ENCODE assay signal across 22 mouse cellular contexts in genomic region chr6:115591692-115592359, GRCm38 (mm10). TPM values are rescaled to one million over a fixed set of nuclear protein-coding genes. Genes with fewer than 3 reads are reported as not detected.
DNase-seq lines count a peak whose midpoint lies in the region; ATAC-seq and TF ChIP-seq lines count a peak whose summit lies in the region.
"Had no signal": no experiment of that assay in that cellular context is flagged by ENCODE, and none has a peak within 500 bp of the region (broad histone marks: within the 10 kb centered on the region; RNA-seq: fewer than 3 reads in every experiment).

No protein-coding gene starts in this region.

- DNase-seq in kidney, adult 2 months: no peak
- no peak for DNase-seq in kidney, postnatal 25 days
- no peak for DNase-seq in Patski (ENCODE audit: low read depth, low spot score)
- DNase-seq in liver, embryonic 11.5 days (ENCODE audit: low spot score): no peak
- no peak for DNase-seq in layer of hippocampus, postnatal 10 days (ENCODE audit: low spot score in 2 of 2)
- DNase-seq in cerebellum, adult 2 months: no peak
- DNase-seq: adrenal gland, adult 8-10 months; cerebellum, adult 11 months; gastrocnemius, postnatal 10 days; heart, adult 2 months; right cerebral cortex, adult 18-20 months; spleen, adult 18-20 months; thymus, postnatal 25 days had no signal

- H3K9ac ChIP-seq in liver, embryonic 11.5 days (ENCODE audit: low read depth, low read length): no peak overlapping the region
- no peak overlapping the region for H3K9ac ChIP-seq in stomach, embryonic 14.5 days (replicated peaks; ENCODE audit: low read depth, low read length)
- H3K9ac ChIP-seq: embryonic facial prominence, embryonic 12.5 days; heart, embryonic 15.5 days; limb, embryonic 13.5 days; midbrain, embryonic 15.5 days had no signal

- TF ChIP-seq CTCF in kidney, adult 2 months (conservative IDR thresholded peaks at IDR 0.05; ENCODE audit: insufficient read depth, insufficient read length, low read depth, low read length): no peak
- no peak for TF ChIP-seq CTCF in Patski (IDR thresholded peaks at IDR 0.05)
- TF ChIP-seq CTCF in cerebellum, adult 2 months (IDR thresholded peaks at IDR 0.05; ENCODE audit: borderline replicate concordance, insufficient read depth, low read depth, low read length): no peak

- peak; percentile 23 for ATAC-seq in Patski
- ATAC-seq in liver, embryonic 11.5 days (replicated peaks; ENCODE audit: low FRiP score): no peak
- no peak for ATAC-seq in stomach, embryonic 14.5 days (ENCODE audit: insufficient number of reproducible peaks, insufficient read depth, low FRiP score, low read depth)
- ATAC-seq: lung, postnatal 0 days; midbrain, embryonic 15.5 days had no signal

- no peaks in the 10 kb centered on the region for H3K9me3 ChIP-seq in liver, embryonic 11.5 days (ENCODE audit: control insufficient read depth, low read length)
- H3K9me3 ChIP-seq in stomach, embryonic 14.5 days (ENCODE audit: control insufficient read depth, low read depth, low read length): no peaks in the 10 kb centered on the region
- H3K9me3 ChIP-seq: embryonic facial prominence, embryonic 12.5 days; heart, embryonic 15.5 days; hindbrain, embryonic 10.5 days; limb, embryonic 13.5 days; midbrain, embryonic 15.5 days had no signal

- H3K4me2 ChIP-seq in liver, embryonic 11.5 days: peak overlapping the region; percentile 21
- no peak overlapping the region for H3K4me2 ChIP-seq in stomach, embryonic 14.5 days (replicated peaks; ENCODE audit: low read depth, low read length)
- H3K4me2 ChIP-seq: embryonic facial prominence, embryonic 12.5 days; heart, embryonic 15.5 days; limb, embryonic 13.5 days; midbrain, embryonic 15.5 days had no signal

- POLR2A ChIA-PET in Patski (lab: Charles Lee): no interaction called here

- TF ChIP-seq POLR2A in kidney, adult 2 months (IDR thresholded peaks at IDR 0.05; ENCODE audit: low read depth, low read length): no peak
- no peak for TF ChIP-seq POLR2A in cerebellum, adult 2 months (IDR thresholded peaks at IDR 0.05; ENCODE audit: borderline replicate concordance, insufficient read depth, low read length)

- no peak overlapping the region for H3K27ac ChIP-seq in kidney, adult 2 months (ENCODE audit: insufficient read depth, low read depth, low read length)
- H3K27ac ChIP-seq in liver, embryonic 11.5 days (ENCODE audit: low read depth, low read length): no peak overlapping the region
- H3K27ac ChIP-seq in stomach, embryonic 14.5 days (ENCODE audit: low read length): no peak overlapping the region
- H3K27ac ChIP-seq in cerebellum, adult 2 months (ENCODE audit: insufficient read depth, low read length): no peak overlapping the region
- H3K27ac ChIP-seq: embryonic facial prominence, embryonic 12.5 days; heart, adult 2 months; heart, embryonic 15.5 days; hindbrain, embryonic 10.5 days; limb, embryonic 13.5 days; midbrain, embryonic 15.5 days had no signal

- no peaks in the 10 kb centered on the region for H3K36me3 ChIP-seq in kidney, adult 2 months (ENCODE audit: control insufficient read depth, insufficient read depth, low read length)
- H3K36me3 ChIP-seq in liver, embryonic 11.5 days (ENCODE audit: control insufficient read depth, insufficient read depth, low read length): no peaks in the 10 kb centered on the region
- no peaks in the 10 kb centered on the region for H3K36me3 ChIP-seq in stomach, embryonic 14.5 days (ENCODE audit: control insufficient read depth, insufficient read depth, low read length)
- H3K36me3 ChIP-seq: embryonic facial prominence, embryonic 12.5 days; heart, embryonic 15.5 days; hindbrain, embryonic 10.5 days; limb, embryonic 13.5 days; midbrain, embryonic 15.5 days had no signal

- 51% methylated on average over 19 of the region's 19 CpGs for WGBS in kidney, adult 2 months
- WGBS in liver, embryonic 11.5 days: 83% methylated on average over 19 of the region's 19 CpGs
- 83% methylated on average over 19 of the region's 19 CpGs for WGBS in stomach, embryonic 14.5 days
- 85% methylated on average over 19 of the region's 19 CpGs for WGBS in cerebellum, adult 2 months

- CTCF ChIA-PET in Patski (lab: Charles Lee): interaction anchor here (2.1 kb wide), 1 partner anchor 11 kb away, joined by 5 read pairs; no protein-coding TSS in a partner anchor

- in situ Hi-C loops in Patski (cut with MboI; ENCODE audit: low pct_unique_long_range_greater_than_20kb): no loop called here

- H3K4me1 ChIP-seq in kidney, adult 2 months (ENCODE audit: control insufficient read depth, insufficient read depth, low read length): peaks cover 8% of the 10 kb centered on the region; the same call in 1 of the 2 replicates
- no peaks in the 10 kb centered on the region for H3K4me1 ChIP-seq in liver, embryonic 11.5 days (replicated peaks; ENCODE audit: control insufficient read depth, insufficient read depth, low read length)
- H3K4me1 ChIP-seq in stomach, embryonic 14.5 days (ENCODE audit: control insufficient read depth, insufficient read depth, low read length): no peaks in the 10 kb centered on the region
- H3K4me1 ChIP-seq in cerebellum, adult 2 months (ENCODE audit: control insufficient read depth, insufficient read depth, low read length): no peaks in the 10 kb centered on the region
- H3K4me1 ChIP-seq: heart, embryonic 15.5 days; hindbrain, embryonic 10.5 days; limb, embryonic 13.5 days; midbrain, embryonic 15.5 days had no signal

- H3K27me3 ChIP-seq in kidney, adult 2 months (replicated peaks; ENCODE audit: control insufficient read depth, insufficient read depth, low read length): no peaks in the 10 kb centered on the region
- no peaks in the 10 kb centered on the region for H3K27me3 ChIP-seq in Patski
- no peaks in the 10 kb centered on the region; the same call in 1 of the 2 replicates for H3K27me3 ChIP-seq in liver, embryonic 11.5 days (replicated peaks; ENCODE audit: control insufficient read depth, insufficient read depth, low read length)
- H3K27me3 ChIP-seq in stomach, embryonic 14.5 days (ENCODE audit: control insufficient read depth, insufficient read depth, low read length): no peaks in the 10 kb centered on the region
- H3K27me3 ChIP-seq in cerebellum, adult 2 months (ENCODE audit: control insufficient read depth, insufficient read depth, low read length): no peaks in the 10 kb centered on the region
- H3K27me3 ChIP-seq: embryonic facial prominence, embryonic 12.5 days; heart, embryonic 15.5 days; limb, embryonic 13.5 days; midbrain, embryonic 15.5 days had no signal

- peak overlapping the region; percentile 26 for H3K4me3 ChIP-seq in kidney, adult 2 months (ENCODE audit: insufficient read depth, low read depth, low read length)
- 0 out of 2 replicates have a peak overlapping the region, but pooled peaks have one; percentile 5 for H3K4me3 ChIP-seq in liver, embryonic 11.5 days (ENCODE audit: low read depth, low read length)
- peak overlapping the region; percentile 7; the same call in 1 of the 2 replicates for H3K4me3 ChIP-seq in stomach, embryonic 14.5 days (ENCODE audit: low read depth, low read length)
- H3K4me3 ChIP-seq in cerebellum, adult 2 months (replicated peaks; ENCODE audit: insufficient read depth, low read depth, low read length): no peak overlapping the region
- H3K4me3 ChIP-seq: embryonic facial prominence, embryonic 12.5 days; heart, adult 2 months; heart, embryonic 15.5 days; hindbrain, embryonic 10.5 days; limb, embryonic 13.5 days; midbrain, embryonic 15.5 days had no signal

RNA-seq across cellular contexts. Expression of gene Mkrn2os, which starts 0.6 kb away (rescaled TPM):
- 15.4 and 16.8 TPM in 2 replicates for polyA plus RNA-seq in kidney, adult 2 months (2012; rRNA removed)
- 11.7 TPM for polyA plus RNA-seq in Patski (2021)
- 5.6 and 6.3 TPM in 2 replicates for polyA plus RNA-seq in liver, embryonic 11.5 days (2014; fragmentation: Nextera tagmentation; extraction: Ambion mirVana)
- polyA plus RNA-seq in stomach, embryonic 14.5 days (2014; fragmentation: Nextera tagmentation; extraction: Ambion mirVana): 7.0 and 7.9 TPM in 2 replicates
- not detected for total RNA-seq in layer of hippocampus, postnatal 10 days (2021)
- 0.08 and 0.15 TPM in 2 replicates for polyA plus RNA-seq in cerebellum, adult 2 months (2012; rRNA removed)
- total RNA-seq: adrenal gland, adult 8-10 months; CH12.LX; megakaryocyte progenitor cell, adult 5-6 weeks had no signal

RNA-seq across cellular contexts. Expression of gene Mkrn2, which starts 9.9 kb away (rescaled TPM):
- polyA plus RNA-seq in kidney, adult 2 months (2012; rRNA removed): 47.2 and 68.0 TPM in 2 replicates
- 22.7 TPM for polyA plus RNA-seq in Patski (2021)
- polyA plus RNA-seq in liver, embryonic 11.5 days (2014; fragmentation: Nextera tagmentation; extraction: Ambion mirVana): 21.5 and 25.1 TPM in 2 replicates
- polyA plus RNA-seq in stomach, embryonic 14.5 days (2014; fragmentation: Nextera tagmentation; extraction: Ambion mirVana): 32.5 and 33.5 TPM in 2 replicates
- total RNA-seq in layer of hippocampus, postnatal 10 days (2021): 10 to 100 TPM; 32.2 to 44.4 TPM
- polyA plus RNA-seq in cerebellum, adult 2 months (2012; rRNA removed): 34.7 and 37.7 TPM in 2 replicates

RNA-seq across cellular contexts. Expression of gene Tsen2, which starts 47.4 kb away (rescaled TPM):
- polyA plus RNA-seq in kidney, adult 2 months (2012; rRNA removed): 4.2 and 4.8 TPM in 2 replicates
- 16.0 TPM for polyA plus RNA-seq in Patski (2021)
- 33.1 and 36.8 TPM in 2 replicates for polyA plus RNA-seq in liver, embryonic 11.5 days (2014; fragmentation: Nextera tagmentation; extraction: Ambion mirVana)
- 27.7 and 31.7 TPM in 2 replicates for polyA plus RNA-seq in stomach, embryonic 14.5 days (2014; fragmentation: Nextera tagmentation; extraction: Ambion mirVana)
- total RNA-seq in layer of hippocampus, postnatal 10 days (2021): 10 to 100 TPM; 25.6 to 33.7 TPM
- polyA plus RNA-seq in cerebellum, adult 2 months (2012; rRNA removed): 22.1 and 26.2 TPM in 2 replicates
